Mouse (Mus musculus) gastrocnemius, postnatal 14 days (tissue): Measurements from ENCODE around the gene Mysm1. TPM values are rescaled to one million over a fixed set of nuclear protein-coding genes. Genes with fewer than 3 reads are reported as not detected.

ENCODE experiments used
- DNase-seq: peaks from one replicate; pipeline ENCODE4 v3.0.0; 2021; ENCODE audit warnings: mixed read lengths
- intact Hi-C: fragments of 180-260 bp; cut with DNase I; formaldehyde crosslinking; loops from one replicate; pipeline ENCODE4 v1.15.1; 2025; ENCODE audit warnings: low total_unique reads
- long read RNA-seq, 2 experiments: library from polyadenylated mRNA; stranded (forward); transcript quantifications; one replicate each; pipeline ENCODE4 v2.0.0; 2021
- total RNA-seq, 2 experiments: library from RNA; stranded (reverse); gene quantifications; 2 replicates each; pipeline ENCODE4 v1.2.3; 2021

Mysm1 gene
- total RNA-seq: 1 to 10 TPM; 8.5 to 9.0 TPM
- long read RNA-seq, experiment 1, partial matches to known transcripts: 0 of 1 reads
- long read RNA-seq, experiment 1, other reads (novel, unspliced or antisense): 1 of 1 reads
- long read RNA-seq, experiment 2, full-length matches to known transcripts: 3 of 4 reads
- long read RNA-seq, experiment 2, partial matches to known transcripts: 0 of 4 reads
- long read RNA-seq, experiment 2, other reads (novel, unspliced or antisense): 1 of 4 reads

DNA sequence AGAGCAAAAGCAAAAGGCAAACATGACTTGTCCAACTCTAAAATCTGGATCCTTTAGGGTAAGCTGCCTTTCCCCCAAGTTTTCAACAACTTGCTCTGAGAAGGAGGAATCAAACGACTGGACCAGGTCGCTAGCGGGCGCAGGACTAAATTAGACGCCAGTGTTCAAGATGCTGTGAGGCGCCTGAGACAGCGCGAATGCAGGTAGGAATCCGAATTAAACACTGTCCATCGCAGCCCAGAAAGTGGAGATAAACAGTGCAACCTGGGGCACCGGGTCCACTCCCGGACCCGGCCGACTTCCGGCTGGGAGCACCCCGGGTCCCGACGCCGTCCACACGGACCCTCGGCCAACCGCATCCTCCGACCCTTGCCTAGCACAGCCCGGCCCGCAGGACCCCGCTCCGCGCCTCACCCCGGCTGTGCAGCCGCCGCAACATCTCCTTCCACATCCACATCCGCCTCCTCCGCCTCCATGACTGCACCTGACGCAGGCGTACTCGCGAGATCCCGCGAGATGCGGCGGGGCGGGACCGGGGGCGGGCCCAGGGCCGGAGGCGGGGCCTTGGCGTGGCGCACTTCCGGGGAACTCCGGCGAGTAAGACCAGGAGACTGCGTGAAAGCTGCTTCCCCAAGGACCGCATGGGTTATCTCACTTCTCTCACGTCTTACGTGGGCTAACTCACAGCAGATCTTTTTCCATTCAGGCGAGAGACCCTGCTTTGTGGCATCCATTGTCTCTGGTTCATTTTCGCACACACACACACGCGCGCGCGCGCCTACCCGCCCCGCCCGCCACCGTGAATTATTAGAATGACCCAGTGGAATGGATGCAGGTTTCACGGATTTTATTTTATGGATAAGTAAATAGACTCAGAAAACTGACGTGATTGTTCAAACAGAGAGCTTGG, at the start of gene Mysm1:
TSS of gene Mysm1 (minus strand) at position 511 of the 910 bp plus-strand sequence.
- peak; percentile 93 for DNase-seq
- intact Hi-C loops: no loop called here

DNA sequence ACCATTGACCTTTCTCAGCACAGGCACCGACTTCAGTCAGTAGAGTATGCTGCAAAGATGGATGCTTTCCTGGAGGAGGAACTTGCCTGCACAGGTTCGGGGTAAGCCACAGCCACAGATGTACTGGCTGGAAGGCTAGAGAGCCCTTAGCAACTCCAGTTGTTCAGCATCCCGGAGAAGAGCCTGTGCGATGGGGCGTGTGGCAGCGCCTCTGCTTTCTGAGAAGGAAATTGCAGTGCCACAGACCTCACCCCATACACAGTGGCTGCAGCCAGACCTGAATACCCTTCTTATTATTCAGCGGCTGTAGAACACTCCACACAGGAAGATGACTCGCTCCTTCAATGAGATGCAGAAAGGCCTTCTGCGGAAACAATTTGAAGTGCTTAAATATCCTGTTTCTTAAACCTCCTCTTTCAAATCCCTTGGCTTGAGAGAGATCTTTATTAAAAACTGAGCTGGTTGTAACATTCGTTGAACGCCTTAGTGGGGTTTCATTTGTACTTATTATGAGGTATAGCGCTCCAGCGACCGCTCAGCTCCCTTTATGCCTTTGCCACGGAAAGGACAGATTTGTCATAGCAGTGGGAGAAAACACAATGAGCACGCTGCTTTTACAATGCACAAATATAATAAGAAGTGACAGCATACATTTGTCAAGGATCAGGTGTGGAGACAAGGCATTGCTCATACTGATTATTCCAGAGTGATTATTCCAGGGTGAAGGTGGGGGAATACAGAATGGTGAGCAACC, 47.1 kb upstream of the Mysm1 start:
- no peak for DNase-seq
- intact Hi-C loops: no loop called here

DNA sequence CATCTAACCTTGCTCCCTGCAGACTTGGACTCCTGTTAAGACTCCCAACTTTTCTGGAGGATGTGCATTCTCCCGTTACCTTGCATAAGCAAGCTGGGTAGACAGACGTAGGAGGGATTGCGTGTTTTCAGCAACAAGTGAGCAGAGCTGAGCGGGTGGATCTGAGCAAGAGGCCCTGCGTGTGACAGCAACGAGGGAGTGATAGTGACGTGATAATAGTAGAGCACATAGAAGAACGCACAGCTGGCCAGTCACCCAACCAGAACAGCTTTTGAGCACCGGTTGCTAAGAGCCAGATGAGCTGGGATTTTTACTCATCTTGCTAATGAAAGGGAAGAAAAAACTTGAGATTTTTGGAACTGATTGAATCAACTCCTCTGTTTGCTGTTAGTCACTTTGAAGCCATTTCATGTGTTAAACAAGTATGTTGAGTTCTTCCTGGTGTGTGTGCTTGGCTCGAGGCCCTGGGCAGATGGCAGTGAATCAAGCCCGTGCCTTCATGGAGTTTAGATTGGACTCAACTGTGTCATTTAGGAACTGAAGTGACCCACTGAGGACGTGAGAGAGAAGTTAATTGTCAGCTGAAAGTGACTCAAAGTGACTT, 44.6 kb upstream of the Mysm1 start:
- intact Hi-C loops: no loop called here
- DNase-seq: no peak

DNA sequence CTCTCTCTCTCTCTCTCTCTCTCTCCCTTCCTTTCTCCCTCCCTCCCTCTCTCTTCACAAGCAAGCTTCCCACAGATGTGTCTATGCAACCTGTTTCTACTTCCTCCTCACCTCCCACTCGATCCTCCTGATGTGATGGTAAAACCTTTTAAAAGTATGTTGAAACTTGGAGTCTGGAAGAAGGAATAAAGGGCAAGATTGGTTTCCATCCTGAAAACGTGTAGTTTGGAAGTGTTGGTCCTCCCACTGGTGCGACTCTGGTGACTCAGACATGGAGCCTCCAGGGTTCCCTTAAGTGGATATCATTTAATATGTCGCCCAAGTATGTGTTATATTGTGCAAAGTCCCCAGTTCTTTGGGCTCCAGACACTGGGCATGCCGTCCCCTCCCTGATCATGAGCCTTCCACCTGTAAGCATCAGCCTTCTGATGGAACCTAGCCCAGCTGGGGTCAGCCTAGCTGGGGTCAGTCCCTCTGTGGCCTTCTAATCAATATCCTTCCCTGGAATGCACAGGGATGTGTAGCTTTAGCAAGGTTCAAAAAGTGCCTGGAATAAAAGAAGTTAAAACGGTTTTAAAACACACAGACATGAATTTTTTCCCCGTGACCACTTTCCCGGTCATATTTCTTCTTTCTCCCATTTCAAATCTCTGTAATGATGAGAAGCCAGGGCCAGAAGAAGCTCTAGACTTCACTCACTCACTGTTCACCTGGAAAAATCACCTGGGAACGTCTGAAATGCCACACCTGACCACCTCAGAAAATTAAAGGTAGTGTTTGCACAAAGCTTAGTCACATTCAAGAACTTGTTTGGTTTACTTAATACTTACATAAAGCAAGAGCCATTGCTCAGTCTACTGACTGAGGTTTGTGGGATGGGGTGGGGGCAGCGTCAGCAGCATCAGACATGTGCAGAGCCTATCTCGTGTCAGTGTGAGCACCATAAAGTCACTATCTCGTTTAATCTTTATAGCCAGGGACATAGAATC, 43.0 kb upstream of the Mysm1 start:
- no peak for DNase-seq
- intact Hi-C loops: no loop called here

DNA sequence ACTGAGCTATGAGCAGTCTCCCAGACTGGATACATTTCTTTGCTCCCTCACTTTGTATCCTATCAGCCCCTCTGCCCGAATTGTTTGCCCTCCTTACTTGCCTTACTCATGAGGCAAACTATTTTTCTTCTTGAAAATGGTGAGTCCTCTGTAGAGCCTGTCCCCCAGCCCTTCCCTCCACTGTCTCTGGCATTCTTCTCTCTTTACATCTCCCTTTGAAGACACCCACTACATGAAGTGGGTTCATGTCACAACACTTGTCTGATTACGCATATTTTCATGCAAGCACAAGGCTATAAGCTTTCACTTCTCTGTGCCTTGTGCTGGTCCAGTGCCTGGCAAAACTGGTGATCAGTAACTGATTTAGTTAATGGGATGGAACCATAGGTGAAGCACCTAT, 41.3 kb upstream of the Mysm1 start:
- intact Hi-C loops: no loop called here
- DNase-seq: no peak

DNA sequence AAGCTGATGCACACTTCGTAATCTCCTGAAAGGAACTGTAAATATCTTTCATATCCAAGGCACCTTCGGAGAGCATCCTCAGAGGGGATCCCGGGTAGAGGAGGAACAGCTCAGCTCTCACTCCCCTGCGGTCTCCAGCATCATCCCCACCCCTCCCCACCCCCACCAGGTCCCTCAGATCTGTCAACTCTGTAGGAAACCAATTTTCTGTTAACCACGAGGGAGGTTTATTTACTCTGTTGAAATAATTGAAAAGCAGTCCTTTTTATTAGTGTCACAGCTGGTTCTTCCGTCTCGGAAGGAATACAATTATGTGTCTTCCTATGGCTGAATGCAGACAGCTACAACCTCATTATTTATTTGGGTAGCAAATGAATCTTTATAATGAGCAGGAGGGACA, 39.3 kb upstream of the Mysm1 start:
- DNase-seq: no peak
- intact Hi-C loops: no loop called here

DNA sequence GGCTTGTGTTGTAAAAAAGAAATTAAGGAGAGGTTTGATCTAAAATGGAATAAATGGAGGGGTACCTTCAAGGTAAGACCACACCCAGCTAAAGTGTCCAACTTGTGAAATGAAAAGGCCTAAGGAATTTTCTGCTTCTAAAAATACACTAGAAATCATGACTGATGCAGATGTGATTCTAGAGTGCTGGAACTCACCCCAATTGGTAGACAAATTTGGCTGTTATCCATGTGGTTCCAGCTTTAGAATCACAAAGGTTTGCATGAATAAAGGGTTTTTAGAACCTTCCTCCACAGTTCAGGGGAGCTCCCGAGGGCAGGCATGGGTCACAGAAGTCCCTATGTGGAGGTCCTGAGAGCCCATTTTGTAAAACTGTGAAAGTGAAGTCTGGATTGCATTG, 33.8 kb upstream of the Mysm1 start:
- no peak for DNase-seq
- intact Hi-C loops: loop anchor here (5.0 kb wide), 1 partner anchor 35 kb away; no protein-coding TSS in a partner anchor

DNA sequence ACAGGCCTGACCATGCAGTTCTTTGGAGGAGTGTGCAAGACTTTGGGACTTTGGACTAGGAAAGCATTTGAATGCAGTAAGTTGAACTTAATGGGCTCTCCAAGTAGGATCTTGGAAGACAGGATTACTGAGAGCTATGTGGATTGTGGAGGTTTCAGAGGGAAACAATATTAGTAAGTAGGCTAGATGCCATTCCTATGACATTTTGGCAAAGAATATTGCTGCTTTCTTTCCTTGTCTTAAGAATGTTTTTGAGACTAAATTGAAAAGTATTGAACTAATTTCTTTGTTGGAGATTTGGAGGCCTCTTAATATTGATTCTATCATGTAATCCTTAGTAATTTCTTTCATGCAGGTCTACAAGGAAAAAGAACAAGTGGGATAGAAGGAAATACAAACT, 33.4 kb upstream of the Mysm1 start:
- no peak for DNase-seq
- intact Hi-C loops: loop anchor here (5.0 kb wide), 1 partner anchor 35 kb away; no protein-coding TSS in a partner anchor

DNA sequence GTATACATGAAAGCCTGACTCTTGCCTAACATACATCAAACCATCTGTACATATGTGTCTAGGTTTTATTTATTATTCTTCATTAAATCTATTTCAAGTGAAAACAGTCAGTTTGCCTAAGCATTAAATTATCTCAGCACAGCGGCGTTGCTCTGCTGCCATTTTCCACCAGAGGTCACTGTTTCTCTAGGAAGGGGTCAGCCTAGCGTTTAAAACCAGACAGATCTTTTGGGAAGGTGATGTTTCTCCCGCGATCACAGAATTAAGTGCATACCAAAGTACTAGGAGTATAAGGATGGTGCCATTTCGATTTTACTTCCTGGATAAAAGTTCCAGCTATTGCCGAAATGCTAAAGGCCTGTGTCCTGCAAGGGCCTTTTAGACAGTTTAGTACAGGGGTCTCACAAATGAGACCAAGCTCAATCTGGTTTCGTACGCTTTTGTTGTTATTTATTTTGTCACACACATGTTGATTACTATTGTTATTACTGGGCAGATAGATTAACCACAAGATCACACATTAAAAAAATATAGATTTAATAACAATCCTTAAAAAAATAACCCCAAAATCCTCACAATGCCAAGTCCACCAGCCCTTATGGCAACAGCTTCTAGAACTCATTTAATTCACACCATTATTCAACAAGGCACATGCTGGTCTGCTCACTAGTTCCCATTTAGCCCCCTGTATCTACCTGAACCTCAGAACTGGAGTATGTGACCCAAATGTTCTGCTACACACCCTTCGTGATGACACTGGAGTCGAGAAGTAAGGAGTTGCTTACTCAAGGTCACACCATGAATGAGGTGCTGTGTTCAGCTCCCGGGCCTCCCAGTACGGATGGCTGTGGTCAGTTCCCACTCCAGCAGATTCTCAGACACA, 29.5 kb upstream of the Mysm1 start:
- peak; percentile 65 for DNase-seq

DNA sequence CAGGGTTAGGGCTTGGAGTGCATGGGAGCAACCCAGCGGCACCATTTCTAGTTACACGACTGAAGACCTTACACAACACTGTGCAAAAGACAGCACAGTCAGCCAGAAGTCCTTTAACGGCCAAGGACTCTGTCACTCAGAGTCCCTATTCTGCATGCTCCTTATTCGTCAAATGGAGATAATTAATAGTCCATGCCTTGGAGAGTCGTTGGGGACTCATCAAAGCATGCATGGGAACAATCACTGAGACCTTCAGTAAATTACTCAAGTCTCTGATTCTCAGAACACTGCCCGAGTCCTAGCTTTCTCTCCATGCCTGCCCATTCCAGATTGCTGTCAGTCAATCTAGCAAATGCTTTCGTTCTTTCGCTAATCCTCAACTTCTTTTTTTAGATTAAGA, 28.9 kb upstream of the Mysm1 start:
- no peak for DNase-seq
- intact Hi-C loops: loop anchor here (2.0 to 5.0 kb wide), 2 partner anchors 863 to 920 kb away; no protein-coding TSS in a partner anchor

More for the DNA sequence above, 29.5 kb upstream of the Mysm1 start:
- intact Hi-C loops: loop anchor here (2.0 to 5.0 kb wide), 2 partner anchors 862 to 919 kb away; no protein-coding TSS in a partner anchor

DNA sequence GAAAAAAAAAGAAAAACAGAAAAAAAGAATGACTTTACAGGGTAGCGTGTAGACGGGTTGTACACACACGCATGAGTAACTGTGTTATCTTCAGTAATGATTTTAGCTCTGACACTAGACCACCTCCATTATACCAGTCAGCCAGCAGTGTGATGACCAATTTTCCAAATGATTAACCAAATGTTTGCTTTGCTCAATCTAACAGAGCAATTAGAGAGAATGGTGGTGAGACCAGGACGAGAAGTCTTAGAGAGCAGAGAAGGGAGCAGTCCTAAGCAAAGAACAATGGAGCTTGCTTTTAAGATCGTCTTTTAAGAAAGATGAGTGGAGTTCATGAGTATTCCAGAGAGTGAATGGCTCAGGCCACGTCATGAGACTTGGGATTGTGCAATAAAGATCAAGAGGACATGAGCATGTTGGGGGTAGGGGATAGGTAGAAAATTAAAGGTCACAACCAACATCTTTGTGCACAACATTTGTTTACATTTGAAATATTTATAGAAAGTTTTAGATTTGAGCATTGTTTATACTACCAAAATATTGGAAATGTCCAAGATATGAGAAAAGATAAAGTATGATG, 26.4 kb upstream of the Mysm1 start:
- DNase-seq: no peak
- intact Hi-C loops: loop anchor here (5.0 kb wide), 1 partner anchor 922 kb away; no protein-coding TSS in a partner anchor

DNA sequence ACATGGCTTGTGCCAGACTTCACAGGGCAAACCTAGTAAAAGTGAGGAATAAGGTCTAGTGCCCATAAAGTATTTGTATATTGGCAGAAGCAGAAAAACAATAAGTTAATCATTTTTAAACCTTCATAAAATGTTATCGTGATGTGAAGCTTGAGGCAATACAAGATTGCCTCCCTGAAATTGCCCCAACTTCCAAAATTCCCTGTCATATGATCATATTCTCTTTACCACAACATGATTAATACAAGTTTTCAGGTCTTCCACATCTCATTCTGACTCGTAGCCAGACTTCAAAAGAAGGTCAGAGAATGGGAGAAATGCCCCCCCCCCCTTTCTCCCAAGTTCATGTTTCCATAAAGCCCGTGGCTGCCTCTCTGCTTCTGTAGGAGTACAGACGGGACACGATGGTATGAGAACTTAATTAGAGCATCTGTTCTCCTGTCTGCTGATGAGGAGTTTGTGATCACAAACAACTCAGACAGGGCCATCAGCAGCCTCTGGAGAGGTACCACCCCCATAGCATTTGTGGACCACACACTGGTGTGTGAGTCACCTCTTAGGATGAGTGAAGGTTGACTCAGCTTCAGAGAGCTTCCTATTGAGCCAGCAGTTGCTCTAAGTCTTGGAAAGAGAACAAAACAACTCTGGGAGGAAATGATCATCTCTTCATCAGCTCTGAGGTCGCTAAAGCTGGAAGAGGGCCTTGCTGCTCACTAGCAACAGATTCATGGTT, 22.3 kb upstream of the Mysm1 start:
- intact Hi-C loops: no loop called here
- DNase-seq: no peak

DNA sequence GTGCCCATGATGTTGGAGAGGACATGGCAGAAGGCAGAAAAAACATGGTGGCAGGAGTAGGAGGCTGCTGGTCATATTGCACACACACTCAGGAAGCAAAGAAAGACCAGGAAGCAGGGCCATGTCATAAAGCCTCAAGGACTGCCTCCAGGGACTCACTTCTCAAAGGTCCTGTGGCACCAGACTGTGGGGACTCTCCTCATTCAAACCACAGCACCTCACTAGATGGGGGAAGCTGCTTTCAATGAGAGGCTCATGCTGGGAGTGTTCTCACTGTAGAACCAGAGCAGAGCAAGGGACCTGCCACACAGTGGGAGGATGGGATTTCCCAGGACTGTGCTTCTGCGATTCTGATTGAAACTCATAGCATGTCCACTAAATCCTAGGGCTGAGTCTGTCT, 21.2 kb upstream of the Mysm1 start:
- intact Hi-C loops: no loop called here

DNA sequence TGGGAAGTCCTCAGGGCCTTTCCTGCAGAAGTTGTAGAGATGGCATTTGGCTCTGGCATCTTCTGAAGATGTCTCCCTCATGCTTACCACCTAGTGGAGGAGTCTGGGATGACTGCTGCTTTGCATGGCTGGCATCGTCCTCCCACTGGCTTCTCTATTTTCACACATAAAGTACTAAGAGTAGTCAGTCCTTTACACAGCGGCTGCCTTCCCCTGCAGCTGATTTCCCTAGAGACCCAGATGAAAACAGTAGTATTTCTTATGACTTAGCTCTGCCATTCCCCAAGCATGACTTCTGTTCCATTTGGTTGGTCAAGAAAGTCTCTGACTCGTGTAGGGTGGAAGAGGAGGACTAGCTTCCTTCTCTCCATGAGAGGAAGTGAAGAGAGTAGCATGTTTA, 20.3 kb upstream of the Mysm1 start:
- intact Hi-C loops: no loop called here
- no peak for DNase-seq

More for the DNA sequence above, 21.2 kb upstream of the Mysm1 start:
- DNase-seq: no peak

DNA sequence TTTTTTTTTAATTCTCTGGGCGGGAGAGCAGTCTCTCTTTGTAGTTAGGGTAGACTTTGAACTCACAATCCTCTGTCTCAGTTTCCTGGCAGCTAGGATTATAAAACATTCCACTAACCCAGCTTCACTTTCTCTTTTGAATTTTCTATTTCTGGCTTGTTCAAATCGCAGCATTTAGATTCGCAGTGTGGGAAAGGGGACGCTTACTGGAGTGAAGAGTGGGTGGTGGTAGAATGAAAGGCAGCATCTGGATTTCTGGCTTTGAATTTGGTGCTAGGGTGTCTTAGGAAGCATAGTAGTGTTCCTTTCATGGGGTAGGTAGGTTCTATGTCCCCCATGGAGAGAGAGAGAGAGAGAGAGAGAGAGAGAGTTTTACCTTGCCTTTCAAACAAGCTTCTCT, 17.0 kb upstream of the Mysm1 start:
- DNase-seq: no peak
- intact Hi-C loops: no loop called here

DNA sequence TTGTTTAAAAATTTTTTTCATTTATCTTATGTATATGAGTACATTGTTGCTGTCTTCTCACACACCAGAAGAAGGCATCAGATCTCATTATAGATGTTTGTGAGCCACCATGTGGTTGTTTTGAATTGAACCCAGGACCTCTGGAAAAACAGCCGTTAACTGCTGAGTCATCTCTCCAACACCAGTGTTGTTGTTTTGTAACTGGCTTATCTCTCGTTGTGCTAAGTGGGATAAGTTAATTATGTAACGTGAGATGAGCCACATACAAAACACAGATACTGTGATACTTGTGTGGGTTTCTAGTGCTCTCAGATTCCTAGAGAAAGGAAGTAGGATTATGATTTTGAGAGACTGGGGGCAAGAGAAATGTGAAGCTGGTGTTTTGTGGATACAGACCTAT, 11.3 kb upstream of the Mysm1 start:
- DNase-seq: no peak
- intact Hi-C loops: no loop called here
